Mouse (Mus musculus) thymus, adult 2 months (tissue): ENCODE results near the gene Tufm. TPM values are rescaled to one million over a fixed set of nuclear protein-coding genes. Genes with fewer than 3 reads are reported as not detected.

Source experiments
- DNase-seq: peaks from one replicate; pipeline ENCODE4 v3.0.0; 2021
- H3K27ac ChIP-seq: fragments of 200-500 bp; 2 replicates; pipeline ENCODE4 v1.5.1; 2012; ENCODE audit warnings: low read length, control low read depth; ENCODE audit not compliant: control insufficient read depth, insufficient read depth
- H3K27me3 ChIP-seq: fragments of 200-500 bp; 2 replicates; pipeline ENCODE4 v1.6.1; 2012; ENCODE audit warnings: mild to moderate bottlenecking, low read length, moderate library complexity, mixed read lengths; ENCODE audit not compliant: control insufficient read depth, insufficient read depth
- H3K36me3 ChIP-seq: fragments of 200-500 bp; 2 replicates; pipeline ENCODE4 v1.6.1; 2012; ENCODE audit warnings: mild to moderate bottlenecking, low read length, moderate library complexity; ENCODE audit not compliant: control insufficient read depth, insufficient read depth
- H3K4me1 ChIP-seq: fragments of 200-500 bp; replicated peaks from 2 replicates; pipeline ENCODE4 v1.6.1; 2012; ENCODE audit warnings: low read length; ENCODE audit not compliant: control insufficient read depth, insufficient read depth
- H3K4me3 ChIP-seq: fragments of 200-500 bp; 2 replicates; pipeline ENCODE4 v1.5.1; 2012; ENCODE audit warnings: mild to moderate bottlenecking, low read length, control low read depth, moderate library complexity; ENCODE audit not compliant: control insufficient read depth, insufficient read depth
- CTCF ChIP-seq: fragments of 200-500 bp; IDR thresholded peaks from 2 replicates; pipeline ENCODE4 v1.5.1; 2012; ENCODE audit warnings: mild to moderate bottlenecking, control low read depth, low read length, moderate library complexity, borderline replicate concordance; ENCODE audit not compliant: control insufficient read depth, poor library complexity, insufficient read depth; ENCODE audit errors: extremely low read depth
- POLR2A ChIP-seq: fragments of 200-500 bp; IDR thresholded peaks from 2 replicates; pipeline ENCODE4 v1.6.1; 2012; ENCODE audit warnings: mild to moderate bottlenecking, low read length, control low read depth, moderate library complexity; ENCODE audit not compliant: control insufficient read depth, poor library complexity, insufficient read depth; ENCODE audit errors: extremely low read depth
- WGBS: fragments of 180-500 bp; shearing (Covaris S2); methylation state at CpG from one replicate; pipeline ENCODE4 v1.1.7; 2018; 5-methylcytosine and 5-hydroxymethylcytosine counted together
- polyA plus RNA-seq: library from polyadenylated mRNA; depleted of rRNA; stranded (reverse); fragments of >200 nt; gene quantifications from 2 replicates; pipeline ENCODE4 v1.2.3, GENCODE M21; 2012

The Tufm gene
- polyA plus RNA-seq, 1 experiment, result 127 TPM

DNA sequence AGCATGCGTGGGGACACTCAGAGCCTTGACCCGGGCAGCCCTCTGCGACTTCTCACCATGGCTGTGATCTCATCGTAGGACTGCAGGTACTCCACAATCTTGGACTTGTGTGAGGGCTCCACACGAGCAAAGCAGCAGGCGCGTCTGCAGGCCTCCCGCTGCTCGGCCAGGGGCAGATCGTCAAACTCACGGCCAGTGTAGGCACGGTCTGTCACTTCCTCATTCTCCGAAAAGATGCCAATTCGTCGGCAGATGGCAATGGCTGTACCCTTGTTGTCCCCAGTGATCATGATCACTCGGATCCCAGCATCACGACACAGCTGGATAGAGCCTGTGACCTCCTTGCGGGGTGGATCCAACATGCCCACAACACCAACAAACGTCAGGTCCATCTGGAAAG lies 38.7 kb upstream of the Tufm start:
- DNase-seq, result no peak
- TF ChIP-seq POLR2A (0 out of 2 replicates have a peak, but pooled peaks have one; percentile 8), CTCF (no peak)
- peaks cover 8% of the 10 kb centered on the region; the same call in 1 of the 2 replicates for H3K4me1 ChIP-seq
- H3K27ac ChIP-seq, result no peak overlapping the region
- no peaks in the 10 kb centered on the region for H3K27me3 ChIP-seq
- H3K4me3 ChIP-seq, result no peak overlapping the region
- WGBS, result 68% methylated on average over 19 of the region's 19 CpGs
- no peaks in the 10 kb centered on the region for H3K36me3 ChIP-seq

GRCm38 (mm10) chr7:126449991-126450390 lies 37.2 kb upstream of the Tufm start:
- no peak for TF ChIP-seq CTCF
- no peak for TF ChIP-seq POLR2A
- H3K4me1 ChIP-seq, result peaks cover 12% of the 10 kb centered on the region
- no peak for DNase-seq
- WGBS, result 95% methylated on average over 18 of the region's 18 CpGs
- no peak overlapping the region for H3K4me3 ChIP-seq
- H3K27ac ChIP-seq, result no peak overlapping the region
- H3K36me3 ChIP-seq, result no peaks in the 10 kb centered on the region
- H3K27me3 ChIP-seq, result no peaks in the 10 kb centered on the region

- Histone ChIP-seq H3K36me3 (no peaks in the 10 kb centered on the region), H3K27me3 (no peaks in the 10 kb centered on the region), H3K27ac (no peak overlapping the region), H3K4me1 (peaks cover 12% of the 10 kb centered on the region), H3K4me3 (no peak overlapping the region)
- no peak for DNase-seq
- TF ChIP-seq POLR2A, result no peak
- 94% methylated on average over 6 of the region's 6 CpGs for WGBS
These were observed 36.5 kb upstream of the Tufm start for GRCm38 (mm10) chr7:126450641-126451040.

- Histone ChIP-seq H3K27ac (no peak overlapping the region), H3K4me1 (peaks cover 17% of the 10 kb centered on the region), H3K27me3 (no peaks in the 10 kb centered on the region), H3K4me3 (no peak overlapping the region), H3K36me3 (no peaks in the 10 kb centered on the region)
- no peak for TF ChIP-seq POLR2A
- no peak for TF ChIP-seq CTCF
- no peak for DNase-seq
- WGBS, result 95% methylated on average over 3 of the region's 3 CpGs
These were observed 34.9 kb upstream of the Tufm start for GRCm38 (mm10) chr7:126452244-126452643.

DNA sequence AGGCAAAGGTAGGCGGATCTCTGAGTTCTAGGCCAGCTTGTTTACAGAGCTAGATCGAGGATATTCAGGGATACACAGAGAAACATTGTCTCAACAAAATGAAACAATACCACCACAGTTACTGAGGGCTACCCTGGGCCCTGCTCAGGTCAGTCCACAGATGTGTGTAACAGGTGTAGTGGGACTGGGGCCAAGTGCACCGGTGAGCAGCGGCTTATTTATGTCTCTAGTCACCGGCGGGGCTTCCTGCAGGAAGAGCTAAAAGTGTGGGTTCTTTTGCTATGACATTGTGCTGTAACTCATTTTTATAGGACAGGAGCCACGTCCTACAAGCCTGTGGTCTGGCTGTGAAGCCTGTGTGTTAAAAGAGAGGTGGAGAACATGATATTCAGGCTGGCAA lies 33.3 kb upstream of the Tufm start:
- H3K27me3 ChIP-seq, result no peaks in the 10 kb centered on the region
- H3K36me3 ChIP-seq, result no peaks in the 10 kb centered on the region
- H3K27ac ChIP-seq, result no peak overlapping the region
- H3K4me1 ChIP-seq, result peaks cover 12% of the 10 kb centered on the region
- WGBS, result 29% methylated on average over 7 of the region's 7 CpGs
- no peak overlapping the region for H3K4me3 ChIP-seq
- TF ChIP-seq CTCF (no peak), POLR2A (no peak)
- DNase-seq, result no peak

- H3K4me3 ChIP-seq, result no peak overlapping the region
- H3K36me3 ChIP-seq, result no peaks in the 10 kb centered on the region
- WGBS, result 89% methylated on average over 2 of the region's 2 CpGs
- H3K27ac ChIP-seq, result no peak overlapping the region
- H3K27me3 ChIP-seq, result no peaks in the 10 kb centered on the region
- H3K4me1 ChIP-seq, result peaks cover 12% of the 10 kb centered on the region
- TF ChIP-seq POLR2A (no peak), CTCF (no peak)
- DNase-seq, result no peak
These were observed 31.9 kb upstream of the Tufm start for GRCm38 (mm10) chr7:126455242-126455641.

- no peak overlapping the region for H3K27ac ChIP-seq
- WGBS, result 74% methylated on average over 17 of the region's 17 CpGs
- DNase-seq, result no peak
- no peaks in the 10 kb centered on the region for H3K36me3 ChIP-seq
- TF ChIP-seq CTCF (no peak), POLR2A (no peak)
- H3K27me3 ChIP-seq, result no peaks in the 10 kb centered on the region
- H3K4me3 ChIP-seq, result no peak overlapping the region
- H3K4me1 ChIP-seq, result peaks cover 20% of the 10 kb centered on the region
These were observed 30.5 kb upstream of the Tufm start for GRCm38 (mm10) chr7:126456382-126457266.
